Mouse (Mus musculus) megakaryocyte, adult 5-6 weeks (primary cell): ENCODE results near the gene Nkx2-1. TPM values are rescaled to one million over a fixed set of nuclear protein-coding genes. Genes with fewer than 3 reads are reported as not detected.
"Not testable (repeated sequence)": the region's sequence is repeated elsewhere in the genome, so short reads cannot be mapped to it uniquely, and the experiment has no call there.

Source experiments
- ATAC-seq: 2 replicates; pipeline ENCODE4 v1.8.0; 2016; ENCODE audit warnings: mild to moderate bottlenecking, inconsistent platforms; ENCODE audit not compliant: poor library complexity, severe bottlenecking
- total RNA-seq, 2 experiments: library from RNA; stranded (forward) in 1 of 2; stranded (reverse) in 1 of 2; fragments of 153-499, 151-499 nt in 1 of 2; fragments of 221-1000, 200-1000 nt in 1 of 2; gene quantifications; 2 replicates each; pipeline versions ENCODE4 v1.2.3 to v1.2.4; 2015 to 2017

Nkx2-1 gene
- not detected in 2 replicates for total RNA-seq (2015)
- total RNA-seq (2017) = not detected in 2 replicates

GRCm38 (mm10) chr12:56536884-56537265 is at the start of gene Nkx2-1:
TSS of gene Nkx2-1 (minus strand) at chr12:56536908.
- ATAC-seq = no peak

GRCm38 (mm10) chr12:56541068-56541467 is 4.4 kb upstream of the Nkx2-1 start:
- no peak for ATAC-seq

- ATAC-seq = no peak
Measured at GRCm38 (mm10) chr12:56540591-56540990, 3.9 kb upstream of the Nkx2-1 start.

DNA sequence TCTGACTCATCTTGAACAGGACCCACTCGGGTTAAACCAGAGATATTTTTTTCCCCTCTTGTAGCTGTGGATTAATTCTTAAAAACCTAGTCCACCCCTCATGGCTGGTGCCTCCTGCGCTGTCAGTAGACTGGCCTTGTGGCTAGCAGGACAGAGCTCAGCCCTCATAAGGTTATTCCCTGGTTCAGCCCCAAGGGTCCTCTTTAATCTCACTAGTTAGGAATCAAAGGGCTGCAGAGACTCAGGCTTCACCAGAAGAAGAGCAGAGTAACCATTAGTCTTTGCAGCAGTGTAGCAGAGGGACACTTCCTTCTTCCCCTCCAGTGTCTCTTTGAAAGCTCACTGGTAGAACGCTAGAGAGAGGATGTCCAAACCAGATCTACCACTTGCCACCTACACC is 1.9 kb upstream of the Nkx2-1 start:
- no peak for ATAC-seq

- no peak for ATAC-seq
Measured at GRCm38 (mm10) chr12:56537931-56538330, 1.2 kb upstream of the Nkx2-1 start.

GRCm38 (mm10) chr12:56537342-56537741 is 634 bp upstream of the Nkx2-1 start:
- no peak for ATAC-seq

DNA sequence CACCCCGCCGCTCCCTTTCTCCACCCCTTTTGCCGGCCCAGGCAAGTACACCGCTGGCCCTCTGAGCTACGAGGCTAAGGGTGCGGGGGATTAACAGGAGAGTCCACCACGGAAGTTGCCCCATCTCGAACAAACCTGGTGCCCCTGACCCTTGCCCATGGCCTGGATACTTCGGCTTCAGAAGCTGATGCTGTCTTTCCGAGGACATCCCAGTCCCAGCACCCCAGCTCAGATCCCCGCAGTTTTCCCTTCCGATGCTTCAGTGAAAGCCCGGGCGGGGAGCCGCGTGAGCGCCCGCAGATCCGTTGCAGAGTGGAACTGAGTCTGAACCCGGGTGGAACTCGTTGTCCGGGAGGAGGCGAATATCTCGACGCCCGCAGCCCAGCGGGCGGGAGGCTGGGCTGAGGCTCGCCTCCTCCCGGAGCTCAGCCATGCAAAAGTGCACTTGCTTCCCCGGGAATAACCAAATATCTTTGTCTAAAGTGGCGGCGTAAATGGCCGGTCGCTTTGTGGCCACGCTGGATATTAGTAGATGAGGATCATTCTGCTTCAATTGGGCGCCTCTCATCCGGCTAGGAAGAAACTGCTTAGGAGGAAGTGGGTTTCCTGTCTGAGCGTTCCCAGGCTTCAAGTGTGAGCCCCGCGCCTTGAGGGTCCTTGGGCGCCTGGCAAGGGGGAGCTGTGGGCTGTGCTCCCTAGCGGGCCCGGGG is 379 bp downstream of the Nkx2-1 start:
- ATAC-seq = no peak

DNA sequence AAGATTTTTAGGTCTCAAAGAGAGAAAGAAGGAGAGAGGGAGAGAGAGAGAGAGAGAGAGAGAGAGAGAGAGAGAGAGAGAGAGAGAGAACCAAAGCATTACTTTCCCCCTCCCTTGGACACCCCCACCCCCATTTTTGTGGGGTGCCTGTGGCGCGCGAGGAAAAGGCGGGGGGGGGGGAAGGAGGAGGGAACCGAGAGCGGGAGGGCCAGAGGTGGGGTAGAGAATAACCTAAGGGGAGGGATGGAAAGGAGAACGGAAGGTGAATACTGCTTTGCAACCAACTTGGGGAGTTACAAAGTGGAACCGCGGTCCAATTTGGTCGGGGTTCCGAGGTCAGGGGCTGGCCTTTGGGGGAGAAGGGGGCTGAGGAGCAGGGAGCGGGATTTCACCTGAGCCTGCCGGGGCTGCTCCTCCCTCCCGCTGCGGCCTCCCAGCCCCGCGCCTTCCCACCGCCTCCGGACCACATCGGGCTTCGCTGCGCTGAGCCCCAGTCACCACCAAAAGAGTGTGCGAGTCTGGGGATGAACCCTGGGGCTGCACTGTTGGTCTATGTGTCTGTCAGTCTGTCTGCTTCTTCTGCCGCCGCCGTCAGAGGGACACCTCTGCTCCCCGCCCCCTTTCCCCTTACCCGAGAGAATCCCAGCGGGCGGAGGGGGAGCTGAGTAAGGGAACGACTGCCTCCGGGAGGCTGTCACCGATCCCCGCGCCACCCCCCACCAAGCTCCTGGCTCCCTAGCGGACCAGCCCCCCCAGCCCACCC is 1.1 kb downstream of the Nkx2-1 start:
- ATAC-seq = no peak

DNA sequence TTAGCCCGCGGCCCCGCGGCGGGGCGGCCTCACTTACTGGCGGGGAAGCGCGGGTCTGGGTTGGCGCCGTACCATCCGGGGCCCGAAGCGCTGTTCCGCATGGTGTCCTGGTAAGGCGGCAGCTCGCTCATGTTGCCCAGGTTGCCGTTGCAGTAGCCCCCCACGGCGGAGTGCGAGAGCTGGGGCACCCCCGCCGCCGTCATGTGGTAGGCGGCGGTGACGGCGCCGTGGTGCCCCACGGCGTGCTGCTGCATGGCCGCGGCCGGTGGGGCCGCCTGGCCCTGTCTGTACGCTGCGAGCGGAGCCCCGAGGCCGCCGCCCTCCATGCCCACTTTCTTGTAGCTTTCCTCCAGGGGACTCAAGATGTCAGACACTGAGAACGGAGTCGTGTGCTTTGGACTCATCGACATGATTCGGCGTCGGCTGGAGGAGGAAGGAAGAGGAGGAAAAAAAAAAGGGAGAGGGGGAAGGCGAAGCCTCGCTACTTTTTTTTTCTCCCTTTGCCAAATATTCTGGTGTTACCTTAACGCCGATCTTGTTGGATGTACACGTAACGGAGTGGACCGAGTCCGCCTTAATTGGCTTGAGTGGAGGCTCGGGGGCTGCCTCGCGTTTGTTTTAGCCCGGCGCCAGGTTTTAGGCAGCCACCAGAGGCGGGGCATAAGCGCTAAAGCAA is 1.9 kb downstream of the Nkx2-1 start:
- ATAC-seq = no peak

DNA sequence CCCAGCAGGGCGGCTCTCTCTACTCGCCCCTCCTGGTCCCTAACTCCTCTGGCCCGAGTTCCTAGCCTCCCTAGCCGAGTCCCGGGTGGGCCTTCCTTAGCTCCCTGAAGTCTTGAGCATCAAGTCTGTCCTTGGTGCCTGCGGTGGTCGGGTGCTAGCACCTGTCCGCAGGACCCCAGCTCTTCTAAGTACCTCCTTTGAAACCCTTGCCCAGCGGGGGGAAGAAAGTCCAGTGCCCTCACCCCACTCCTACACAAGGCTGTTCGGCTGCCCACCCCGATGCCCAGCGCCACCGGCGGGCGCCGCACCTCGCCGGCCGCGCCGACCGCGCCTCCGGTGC is 2.4 kb downstream of the Nkx2-1 start:
- ATAC-seq = no peak

DNA sequence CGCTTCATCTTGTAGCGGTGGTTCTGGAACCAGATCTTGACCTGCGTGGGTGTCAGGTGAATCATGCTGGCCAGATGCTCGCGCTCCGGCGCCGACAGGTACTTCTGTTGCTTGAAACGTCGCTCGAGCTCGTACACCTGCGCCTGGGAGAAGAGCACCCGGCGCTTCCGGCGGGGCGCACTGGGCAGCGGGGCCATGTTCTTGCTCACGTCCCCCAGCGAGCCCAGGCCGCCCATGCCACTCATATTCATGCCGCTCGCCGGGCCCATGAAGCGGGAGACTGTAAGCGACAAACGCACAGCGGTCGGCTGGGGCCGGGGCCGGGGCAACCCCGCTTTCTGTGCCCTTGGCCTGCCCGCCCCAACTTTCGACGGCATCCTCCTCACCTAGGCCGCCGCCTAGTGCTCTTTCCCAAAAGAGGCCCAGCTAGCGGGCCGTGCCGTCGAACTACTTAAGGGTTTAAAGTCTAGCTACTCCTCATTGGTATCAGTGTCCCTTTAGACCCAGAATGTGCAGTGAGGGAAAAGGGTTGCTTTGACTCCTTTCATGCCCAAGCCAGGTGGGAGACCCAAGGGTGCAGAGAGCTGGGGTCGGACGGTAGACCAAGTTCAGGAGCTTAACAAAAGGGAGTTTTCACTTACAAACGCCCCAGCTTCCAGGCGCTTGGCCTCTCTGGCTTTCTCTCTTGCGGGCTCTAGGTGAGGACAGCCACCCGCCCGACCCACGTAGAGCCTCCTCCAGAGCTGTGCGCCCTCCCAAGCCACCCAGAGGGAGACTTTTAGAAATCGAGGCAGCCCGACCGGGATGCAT is 3.0 kb downstream of the Nkx2-1 start:
- ATAC-seq = no peak

GRCm38 (mm10) chr12:56532986-56533495 is 3.7 kb downstream of the Nkx2-1 start:
- ATAC-seq = no peak

DNA sequence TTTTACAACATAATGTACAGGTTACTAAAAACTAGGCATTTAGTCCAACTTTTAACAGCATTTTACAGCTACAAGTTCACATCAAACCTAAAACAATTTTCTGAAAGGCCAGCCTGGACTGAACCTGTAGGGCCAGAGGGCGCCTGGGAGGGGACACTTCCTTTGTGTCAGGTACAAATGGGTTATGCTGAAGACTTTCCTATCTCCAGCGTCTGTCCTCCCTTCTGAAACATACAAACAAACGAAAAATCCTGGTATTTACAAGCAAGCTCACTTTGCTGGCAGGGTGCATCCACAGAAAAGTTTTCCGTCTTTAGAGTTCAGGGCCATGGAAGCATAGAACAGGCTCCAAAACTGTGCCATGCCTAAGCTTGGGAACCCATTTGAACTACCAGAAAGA is 4.6 kb downstream of the Nkx2-1 start:
- no peak for ATAC-seq

GRCm38 (mm10) chr12:56531051-56531620 is 5.6 kb downstream of the Nkx2-1 start:
- ATAC-seq = no peak

DNA sequence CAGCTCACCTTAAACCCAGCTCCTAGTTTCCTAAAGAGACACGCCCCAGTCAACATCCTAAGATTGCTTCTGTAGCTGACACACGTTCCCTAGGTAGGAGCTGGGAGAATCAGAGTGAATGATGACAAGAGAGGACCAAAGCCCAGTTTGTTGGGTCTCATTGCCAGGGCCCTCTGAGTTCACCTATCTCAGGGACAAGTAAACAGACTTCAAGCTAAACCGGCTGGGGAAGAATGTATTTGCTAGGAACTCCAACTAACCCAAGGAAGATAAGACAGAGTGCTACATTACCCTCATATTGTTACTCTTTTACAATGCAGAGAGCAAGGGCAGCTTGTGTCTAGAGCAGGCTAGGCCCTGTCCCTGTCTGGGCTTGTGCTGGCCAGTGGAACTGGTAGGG is 6.8 kb downstream of the Nkx2-1 start:
- no peak for ATAC-seq

DNA sequence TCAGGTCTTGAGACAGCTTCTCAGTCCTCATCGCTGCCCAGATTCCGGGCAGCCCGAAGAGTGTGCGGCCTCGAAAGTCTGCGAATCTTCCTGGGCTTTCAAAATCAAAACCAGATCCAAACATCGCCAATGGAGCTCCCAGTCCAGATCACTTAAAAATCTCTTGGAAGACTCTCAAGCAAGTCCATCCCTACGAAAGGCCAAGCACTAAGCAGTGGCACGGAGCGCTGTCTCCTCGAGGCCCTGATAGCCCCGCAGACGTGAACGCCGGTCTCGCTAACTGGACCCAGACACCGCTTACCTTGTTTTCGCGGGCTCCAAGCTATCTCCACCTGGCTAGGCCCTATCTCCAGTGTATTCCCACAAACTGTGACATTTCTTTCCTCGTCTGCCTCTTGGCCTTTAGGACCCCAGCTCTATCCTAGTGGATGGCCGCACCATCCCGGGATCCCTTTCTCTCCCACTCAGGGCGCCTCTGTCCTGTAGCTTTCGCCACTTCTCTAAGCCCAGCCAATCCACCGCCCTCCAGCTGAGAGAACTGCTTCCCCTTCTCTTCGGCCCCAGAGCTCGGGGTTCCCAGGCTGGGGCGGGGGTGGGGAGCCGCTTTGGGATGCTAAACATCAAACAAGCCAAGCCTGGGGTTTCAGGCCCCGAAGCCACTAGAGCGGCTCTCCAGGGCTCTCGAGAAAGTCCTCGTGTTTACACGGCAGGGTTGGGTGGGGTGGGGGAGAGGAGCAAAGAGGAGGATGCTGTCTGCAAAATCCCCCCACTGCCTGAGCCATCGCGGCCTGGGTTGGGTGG is 7.6 kb downstream of the Nkx2-1 start:
- ATAC-seq = no peak

- ATAC-seq = no peak
Measured at GRCm38 (mm10) chr12:56528034-56528570, 8.6 kb downstream of the Nkx2-1 start.

DNA sequence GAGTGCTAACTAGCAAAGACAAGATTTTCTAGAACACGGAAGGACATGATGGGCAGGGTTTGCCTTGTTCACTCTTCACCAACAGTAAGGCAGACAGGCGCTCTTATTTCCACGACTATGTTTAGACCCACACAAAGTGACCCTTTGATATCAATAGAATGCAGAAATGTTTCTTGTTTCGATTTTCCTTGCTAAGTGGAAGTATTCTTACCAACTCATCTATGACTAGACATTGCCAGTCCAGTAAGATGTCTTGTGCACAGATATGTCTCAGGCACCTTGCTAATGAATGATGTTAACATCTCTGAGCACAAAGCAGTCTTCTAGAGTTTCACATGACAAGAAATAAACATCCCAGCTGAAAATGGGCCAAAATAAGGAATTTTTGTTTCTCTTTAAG is 9.6 kb downstream of the Nkx2-1 start:
- ATAC-seq = no peak

DNA sequence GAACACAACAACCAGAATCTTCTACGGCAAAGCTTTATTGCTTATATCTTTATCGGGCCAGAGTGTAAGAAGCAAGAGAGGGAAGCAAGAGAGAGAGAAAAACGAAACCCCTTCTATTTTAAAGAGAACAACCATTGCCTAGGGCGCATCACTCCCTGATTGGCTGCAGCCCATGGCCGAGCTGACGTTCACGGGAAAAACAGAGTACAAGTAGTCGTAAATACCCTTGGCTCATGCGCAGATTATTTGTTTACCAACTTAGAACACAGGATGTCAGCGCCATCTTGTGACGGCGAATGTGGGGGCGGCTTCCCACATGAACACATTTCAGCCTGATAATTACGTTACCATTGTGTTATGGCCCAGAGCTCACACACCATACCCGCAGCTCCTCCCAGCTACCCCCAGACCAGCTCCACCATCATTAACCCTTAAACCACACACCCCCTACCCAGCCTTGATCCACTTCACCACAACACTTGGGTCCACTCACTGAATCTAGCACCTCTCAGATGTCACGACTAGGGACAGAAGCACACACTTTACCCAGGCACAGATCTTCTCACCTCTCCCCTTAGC is 11.4 kb downstream of the Nkx2-1 start:
- not testable (repeated sequence) for ATAC-seq
